ENCODE assay signal across 21 mouse cellular contexts in genomic region chr15:63664877-63665276, GRCm38 (mm10).
DNase-seq lines count a peak whose midpoint lies in the region; ATAC-seq and TF ChIP-seq lines count a peak whose summit lies in the region.
"Had no signal": no experiment of that assay in that cellular context is flagged by ENCODE, and none has a peak within 500 bp of the region (broad histone marks: within the 10 kb centered on the region; RNA-seq: fewer than 3 reads in every experiment).

No protein-coding gene starts in this region.

- peak; percentile 23 for DNase-seq in hindbrain, postnatal 0 days (ENCODE audit: low spot score)
- no peak for DNase-seq in hindbrain, embryonic 11.5 days (ENCODE audit: low spot score)
- no peak for DNase-seq in lung, adult 2 months
- peak; percentile 14 for DNase-seq in midbrain, postnatal 0 days (ENCODE audit: low spot score)
- DNase-seq in midbrain, embryonic 11.5 days (ENCODE audit: low spot score, missing footprints) = no peak
- no peak for DNase-seq in gastrocnemius, postnatal 10 days
- DNase-seq: adrenal gland, adult 2 months; adrenal gland, postnatal 14 days; cerebellum, adult 18-20 months; cerebellum, adult 9-10 months; cerebellum, postnatal 14 days; gastrocnemius, postnatal 36 days; heart, postnatal 36 days had no signal

- H3K27ac ChIP-seq in hindbrain, postnatal 0 days = no peak overlapping the region
- H3K27ac ChIP-seq in hindbrain, embryonic 11.5 days (ENCODE audit: low read depth, low read length) = no peak overlapping the region
- H3K27ac ChIP-seq in lung, embryonic 16.5 days (ENCODE audit: low read length) = no peak overlapping the region
- H3K27ac ChIP-seq in midbrain, postnatal 0 days (ENCODE audit: low read depth, low read length) = no peak overlapping the region
- no peak overlapping the region for H3K27ac ChIP-seq in midbrain, embryonic 11.5 days (ENCODE audit: low read depth, low read length)
- H3K27ac ChIP-seq in macrophage = peak overlapping the region; percentile 83
- H3K27ac ChIP-seq: forebrain, embryonic 10.5 days; forebrain, embryonic 15.5 days; hindbrain, embryonic 10.5 days; hindbrain, embryonic 14.5 days had no signal

- no peak overlapping the region for H3K9ac ChIP-seq in hindbrain, postnatal 0 days (replicated peaks; ENCODE audit: low read length)
- no peak overlapping the region for H3K9ac ChIP-seq in hindbrain, embryonic 11.5 days (ENCODE audit: low read depth, low read length)
- no peak overlapping the region for H3K9ac ChIP-seq in lung, embryonic 16.5 days (ENCODE audit: low read length)
- no peak overlapping the region for H3K9ac ChIP-seq in midbrain, postnatal 0 days (replicated peaks; ENCODE audit: low read length, poor library complexity, severe bottlenecking)
- H3K9ac ChIP-seq in midbrain, embryonic 11.5 days (ENCODE audit: low read length) = no peak overlapping the region
- H3K9ac ChIP-seq: forebrain, embryonic 15.5 days; hindbrain, embryonic 14.5 days had no signal

- no peaks in the 10 kb centered on the region for H3K79me2 ChIP-seq in macrophage (ENCODE audit: inconsistent target)

- no peaks in the 10 kb centered on the region for H3K27me3 ChIP-seq in hindbrain, postnatal 0 days (ENCODE audit: insufficient read depth, low read length)
- H3K27me3 ChIP-seq in hindbrain, embryonic 11.5 days (ENCODE audit: control insufficient read depth, insufficient read depth, low read length) = no peaks in the 10 kb centered on the region
- no peaks in the 10 kb centered on the region for H3K27me3 ChIP-seq in lung, embryonic 16.5 days (ENCODE audit: control insufficient read depth, insufficient read depth, low read depth, low read length)
- H3K27me3 ChIP-seq in midbrain, postnatal 0 days (ENCODE audit: insufficient read depth, low read length) = 0 out of 2 replicates have a peak, but pooled peaks cover 2% of the 10 kb centered on the region
- H3K27me3 ChIP-seq in midbrain, embryonic 11.5 days (ENCODE audit: control insufficient read depth, insufficient read depth, low read length) = no peaks in the 10 kb centered on the region
- H3K27me3 ChIP-seq: forebrain, embryonic 15.5 days had no signal

- 31% methylated on average over 2 of the region's 2 CpGs for WGBS in hindbrain, postnatal 0 days
- 66% methylated on average over 2 of the region's 2 CpGs for WGBS in hindbrain, embryonic 11.5 days
- 45% methylated on average over 2 of the region's 2 CpGs for WGBS in lung, embryonic 16.5 days
- WGBS in lung, adult 2 months = 53% methylated on average over 2 of the region's 2 CpGs
- 68% methylated on average over 2 of the region's 2 CpGs for WGBS in midbrain, postnatal 0 days
- WGBS in midbrain, embryonic 11.5 days = 90% methylated on average over 2 of the region's 2 CpGs
- 88% methylated on average over 2 of the region's 2 CpGs for WGBS in macrophage (ENCODE audit: missing documents)

- no peaks in the 10 kb centered on the region for H3K4me1 ChIP-seq in hindbrain, postnatal 0 days (ENCODE audit: insufficient read depth, low read length)
- H3K4me1 ChIP-seq in hindbrain, embryonic 11.5 days (replicated peaks; ENCODE audit: control insufficient read depth, insufficient read depth, low read length) = no peaks in the 10 kb centered on the region
- H3K4me1 ChIP-seq in lung, embryonic 16.5 days (replicated peaks; ENCODE audit: control insufficient read depth, insufficient read depth, low read length) = peaks cover 4% of the 10 kb centered on the region; the same call in 1 of the 2 replicates
- no peaks in the 10 kb centered on the region for H3K4me1 ChIP-seq in lung, adult 2 months (ENCODE audit: control insufficient read depth, insufficient read depth, low read length)
- H3K4me1 ChIP-seq in midbrain, postnatal 0 days (ENCODE audit: insufficient read depth, low read length) = no peaks in the 10 kb centered on the region
- no peaks in the 10 kb centered on the region for H3K4me1 ChIP-seq in midbrain, embryonic 11.5 days (ENCODE audit: control insufficient read depth, insufficient read depth, low read length)
- H3K4me1 ChIP-seq: forebrain, embryonic 10.5 days; forebrain, embryonic 15.5 days; hindbrain, embryonic 10.5 days had no signal

- TF ChIP-seq POLR2A in lung, adult 2 months (IDR thresholded peaks at IDR 0.05; ENCODE audit: borderline replicate concordance, extremely low read depth, low read depth, low read length) = no peak

- H3K4me3 ChIP-seq in hindbrain, postnatal 0 days (ENCODE audit: low read length) = no peak overlapping the region
- H3K4me3 ChIP-seq in hindbrain, embryonic 11.5 days (ENCODE audit: low read depth, low read length) = no peak overlapping the region
- H3K4me3 ChIP-seq in lung, embryonic 16.5 days (ENCODE audit: low read length) = no peak overlapping the region
- H3K4me3 ChIP-seq in lung, adult 2 months (replicated peaks; ENCODE audit: extremely low read depth, low read depth, low read length) = no peak overlapping the region
- no peak overlapping the region for H3K4me3 ChIP-seq in midbrain, postnatal 0 days (ENCODE audit: low read depth, low read length)
- H3K4me3 ChIP-seq in midbrain, embryonic 11.5 days (ENCODE audit: low read depth, low read length) = no peak overlapping the region
- H3K4me3 ChIP-seq in macrophage (ENCODE audit: inconsistent target) = no peak overlapping the region
- H3K4me3 ChIP-seq: forebrain, embryonic 10.5 days; forebrain, embryonic 15.5 days; hindbrain, embryonic 10.5 days had no signal

- ATAC-seq in hindbrain, postnatal 0 days = no peak
- no peak for ATAC-seq in hindbrain, embryonic 11.5 days (ENCODE audit: low FRiP score)
- ATAC-seq in lung, embryonic 16.5 days (ENCODE audit: low read depth) = peak; percentile 89
- ATAC-seq in midbrain, postnatal 0 days (ENCODE audit: low FRiP score) = no peak
- ATAC-seq in midbrain, embryonic 11.5 days (ENCODE audit: low FRiP score) = no peak
- ATAC-seq: CD4-positive, CD25-positive, alpha-beta regulatory T cell, adult 4 months; forebrain, embryonic 15.5 days had no signal

- H3K4me2 ChIP-seq in hindbrain, postnatal 0 days (ENCODE audit: low read depth, low read length) = no peak overlapping the region
- no peak overlapping the region for H3K4me2 ChIP-seq in hindbrain, embryonic 11.5 days (replicated peaks; ENCODE audit: low read depth, low read length)
- H3K4me2 ChIP-seq in lung, embryonic 16.5 days (ENCODE audit: low read depth, low read length) = no peak overlapping the region
- no peak overlapping the region for H3K4me2 ChIP-seq in midbrain, postnatal 0 days (ENCODE audit: low read depth, low read length, poor library complexity, severe bottlenecking)
- H3K4me2 ChIP-seq in midbrain, embryonic 11.5 days = no peak overlapping the region
- H3K4me2 ChIP-seq: forebrain, embryonic 15.5 days; heart, embryonic 11.5 days; hindbrain, embryonic 14.5 days had no signal

- H3K9me3 ChIP-seq in hindbrain, postnatal 0 days (ENCODE audit: low read length) = no peaks in the 10 kb centered on the region
- no peaks in the 10 kb centered on the region for H3K9me3 ChIP-seq in hindbrain, embryonic 11.5 days (ENCODE audit: control insufficient read depth, low read length)
- no peaks in the 10 kb centered on the region for H3K9me3 ChIP-seq in lung, embryonic 16.5 days (ENCODE audit: control insufficient read depth, low read length)
- no peaks in the 10 kb centered on the region for H3K9me3 ChIP-seq in midbrain, postnatal 0 days (ENCODE audit: low read length)
- no peaks in the 10 kb centered on the region for H3K9me3 ChIP-seq in midbrain, embryonic 11.5 days (ENCODE audit: control insufficient read depth, low read length)
- H3K9me3 ChIP-seq: forebrain, embryonic 10.5 days; forebrain, embryonic 15.5 days; hindbrain, embryonic 10.5 days had no signal

- TF ChIP-seq CTCF in hindbrain, postnatal 0 days (IDR thresholded peaks at IDR 0.05; ENCODE audit: low read depth) = no peak
- no peak for TF ChIP-seq CTCF in lung, adult 2 months (IDR thresholded peaks at IDR 0.05; ENCODE audit: insufficient read depth, low read length)
- TF ChIP-seq CTCF in midbrain, postnatal 0 days (IDR thresholded peaks at IDR 0.05) = no peak

- H3K36me3 ChIP-seq in hindbrain, postnatal 0 days (ENCODE audit: insufficient read depth, low read length) = no peaks in the 10 kb centered on the region
- no peaks in the 10 kb centered on the region for H3K36me3 ChIP-seq in hindbrain, embryonic 11.5 days (ENCODE audit: control insufficient read depth, insufficient read depth, low read length)
- no peaks in the 10 kb centered on the region for H3K36me3 ChIP-seq in lung, embryonic 16.5 days (ENCODE audit: control insufficient read depth, insufficient read depth, low read length)
- H3K36me3 ChIP-seq in midbrain, postnatal 0 days (ENCODE audit: insufficient read depth, low read length) = no peaks in the 10 kb centered on the region
- no peaks in the 10 kb centered on the region for H3K36me3 ChIP-seq in midbrain, embryonic 11.5 days (ENCODE audit: control insufficient read depth, insufficient read depth, low read length)
- H3K36me3 ChIP-seq in macrophage (ENCODE audit: inconsistent target) = no peaks in the 10 kb centered on the region
- H3K36me3 ChIP-seq: forebrain, embryonic 10.5 days; forebrain, embryonic 15.5 days; hindbrain, embryonic 10.5 days had no signal

Comparison
In these comparisons a context has a peak if more than half of its experiments do, and no peak if none do; other contexts are left out.
1. DNase-seq: peak in hindbrain, postnatal 0 days (single experiment) and midbrain, postnatal 0 days (single experiment); none in hindbrain, embryonic 11.5 days (single experiment), lung, adult 2 months (single experiment), midbrain, embryonic 11.5 days (single experiment) and gastrocnemius, postnatal 10 days (single experiment).